Mouse (Mus musculus): ENCODE measurements at regions not wholly inside any gene's neighbourhood (a gene's known extent, or its start where the extent isn't known, plus 50 kb on each side); places are given as distances from the start of the nearest gene placed in this dataset.

DNA sequence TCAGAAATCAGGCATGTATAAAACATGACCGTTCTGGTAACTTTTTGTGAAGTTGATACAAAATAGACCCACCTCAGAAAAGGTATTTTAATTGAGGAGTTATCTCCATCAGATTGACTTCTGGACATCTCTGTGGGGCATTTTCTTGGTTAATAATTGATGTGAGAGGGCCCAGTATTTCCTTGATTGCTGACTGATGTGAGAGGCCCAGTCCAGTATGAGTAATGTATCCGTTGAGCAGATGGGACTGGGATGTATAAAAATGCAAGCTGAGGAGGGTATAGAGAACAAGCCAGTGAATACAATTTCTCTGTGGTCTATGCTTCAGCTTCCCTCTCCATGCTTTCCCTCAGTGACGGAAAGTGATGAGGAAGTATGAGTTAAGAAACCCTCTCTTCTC, 747.0 kb upstream of the Impad1 start:
- TF ChIP-seq CTCF (IDR thresholded peaks at IDR 0.05; ENCODE audit: low read depth, low read length) (no peak), POLR2A (IDR thresholded peaks at IDR 0.05; ENCODE audit: insufficient read depth, low read length) (no peak), EP300 (IDR thresholded peaks at IDR 0.05; ENCODE audit: insufficient read depth, low read depth, low read length) (no peak)

Data from ES-Bruce4 (cell line).